Mouse (Mus musculus): Measurements from ENCODE around the gene Sox13. TPM values are rescaled to one million over a fixed set of nuclear protein-coding genes. Genes with fewer than 3 reads are reported as not detected.

Sox13 gene
- polyA plus RNA-seq, 1 experiment from 2014 or later = 5.8 TPM

- 5% methylated on average over 11 of the region's 12 CpGs for WGBS
- peak; percentile 71 for DNase-seq (ENCODE audit: low spot score)
- ATAC-seq (ENCODE audit: low FRiP score) = peak; percentile 79
Measured at GRCm38 (mm10) chr1:133434018-133434755, 10.0 kb upstream of the Sox13 start.

GRCm38 (mm10) chr1:133432566-133432965 is 8.4 kb upstream of the Sox13 start:
- DNase-seq (ENCODE audit: low spot score) = no peak
- 15% methylated on average over 2 of the region's 2 CpGs for WGBS
- no peak overlapping the region for H3K27ac ChIP-seq
- no peak for ATAC-seq (ENCODE audit: low FRiP score)
- no peaks in the 10 kb centered on the region; the same call in 1 of the 2 replicates for H3K9me3 ChIP-seq (ENCODE audit: control insufficient read depth, low read length)
- no peaks in the 10 kb centered on the region for H3K36me3 ChIP-seq (replicated peaks; ENCODE audit: control insufficient read depth, insufficient read depth)
- H3K4me2 ChIP-seq (replicated peaks) = no peak overlapping the region
- H3K27me3 ChIP-seq (ENCODE audit: control insufficient read depth, insufficient read depth, low read length) = no peaks in the 10 kb centered on the region
- H3K4me3 ChIP-seq (replicated peaks; ENCODE audit: low read length) = no peak overlapping the region
- no peak overlapping the region for H3K9ac ChIP-seq
- peaks cover 8% of the 10 kb centered on the region; the same call in 1 of the 2 replicates for H3K4me1 ChIP-seq (replicated peaks; ENCODE audit: control insufficient read depth, insufficient read depth, low read length)

More at GRCm38 (mm10) chr1:133434018-133434755, 10.0 kb upstream of the Sox13 start:
- Histone ChIP-seq H3K27ac (peak overlapping the region; percentile 44), H3K4me3 (replicated peaks; ENCODE audit: low read length) (no peak overlapping the region), H3K27me3 (ENCODE audit: control insufficient read depth, insufficient read depth, low read length) (no peaks in the 10 kb centered on the region), H3K4me2 (replicated peaks) (peak overlapping the region; percentile 37), H3K4me1 (replicated peaks; ENCODE audit: control insufficient read depth, insufficient read depth, low read length) (peaks cover 8% of the 10 kb centered on the region), H3K36me3 (replicated peaks; ENCODE audit: control insufficient read depth, insufficient read depth) (no peaks in the 10 kb centered on the region), H3K9me3 (ENCODE audit: control insufficient read depth, low read length) (no peaks in the 10 kb centered on the region; the same call in 1 of the 2 replicates), H3K9ac (0 out of 2 replicates have a peak overlapping the region, but pooled peaks have one; percentile 6)

DNA sequence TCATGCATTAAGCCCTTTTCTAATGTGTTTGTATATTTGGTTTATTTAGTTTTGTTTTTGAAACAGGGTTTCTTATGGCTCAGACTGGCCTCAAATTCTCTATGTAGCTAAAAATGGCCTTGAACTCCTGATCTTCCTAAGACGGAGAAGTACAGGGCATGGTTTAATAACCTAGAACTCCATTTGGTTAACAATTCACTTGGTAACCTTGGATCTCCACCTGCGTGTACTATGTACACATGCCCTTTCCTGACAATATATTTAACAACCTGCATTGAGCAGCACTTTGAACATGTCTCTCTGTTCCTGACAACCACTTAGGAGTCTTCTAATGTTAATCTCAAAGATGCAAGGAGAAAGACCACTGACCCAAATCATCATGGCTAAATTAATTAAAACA is 7.0 kb upstream of the Sox13 start:
- H3K9ac ChIP-seq = no peak overlapping the region
- 91% methylated on average over 2 of the region's 2 CpGs for WGBS
- H3K9me3 ChIP-seq (ENCODE audit: control insufficient read depth, low read length) = no peaks in the 10 kb centered on the region; the same call in 1 of the 2 replicates
- DNase-seq (ENCODE audit: low spot score) = no peak
- ATAC-seq (ENCODE audit: low FRiP score) = no peak
- no peak overlapping the region for H3K27ac ChIP-seq
- H3K36me3 ChIP-seq (replicated peaks; ENCODE audit: control insufficient read depth, insufficient read depth) = no peaks in the 10 kb centered on the region
- H3K4me2 ChIP-seq (replicated peaks) = no peak overlapping the region
- H3K27me3 ChIP-seq (ENCODE audit: control insufficient read depth, insufficient read depth, low read length) = no peaks in the 10 kb centered on the region
- H3K4me1 ChIP-seq (replicated peaks; ENCODE audit: control insufficient read depth, insufficient read depth, low read length) = peaks cover 8% of the 10 kb centered on the region; the same call in 1 of the 2 replicates
- no peak overlapping the region for H3K4me3 ChIP-seq (replicated peaks; ENCODE audit: low read length)

DNA sequence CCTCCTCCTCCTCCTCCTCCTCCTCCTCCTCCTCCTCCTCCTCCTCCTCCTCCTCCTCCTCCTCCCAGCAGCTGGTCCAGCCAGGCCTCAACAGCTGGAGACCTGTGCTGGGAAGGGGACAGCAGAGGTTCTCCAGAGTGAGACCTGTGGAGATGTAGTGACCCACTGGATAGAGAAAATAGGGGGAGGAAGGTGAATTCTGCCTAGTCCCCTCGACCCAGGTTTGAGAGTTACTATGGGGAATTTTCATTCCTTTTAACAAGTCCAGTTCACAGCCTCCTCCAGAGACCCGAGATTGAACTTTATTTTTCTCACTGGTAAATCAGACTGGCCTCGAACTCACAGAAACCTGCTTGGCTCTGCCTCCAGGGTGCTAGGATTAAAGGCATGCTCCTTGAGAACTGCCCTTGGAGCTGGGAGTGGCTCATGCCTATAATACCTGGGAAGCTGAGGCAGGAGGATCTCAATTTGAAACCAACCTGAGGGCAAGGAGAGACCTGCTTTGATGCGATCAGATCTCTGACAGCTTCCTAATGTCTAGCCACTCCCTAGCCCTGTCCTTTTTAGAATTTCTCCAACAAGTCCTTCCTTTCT is 467 bp upstream of the Sox13 start:
- WGBS = 61% methylated on average over 4 of the region's 4 CpGs
- ATAC-seq (ENCODE audit: low FRiP score) = peak; percentile 11; the same call in 1 of the 2 replicates
- no peaks in the 10 kb centered on the region; the same call in 1 of the 2 replicates for H3K9me3 ChIP-seq (ENCODE audit: control insufficient read depth, low read length)

GRCm38 (mm10) chr1:133423166-133423542 is 1.0 kb downstream of the Sox13 start:
- under 1% methylated on average over 30 of the region's 31 CpGs for WGBS
- peak overlapping the region; percentile 77 for H3K9ac ChIP-seq
- ATAC-seq (ENCODE audit: low FRiP score) (no peak; the same call in 1 of the 2 replicates), DNase-seq (ENCODE audit: low spot score) (no peak)
- peak overlapping the region; percentile 98 for H3K4me2 ChIP-seq (replicated peaks)
- H3K27me3 ChIP-seq (ENCODE audit: control insufficient read depth, insufficient read depth, low read length) = no peaks in the 10 kb centered on the region
- H3K4me1 ChIP-seq (replicated peaks; ENCODE audit: control insufficient read depth, insufficient read depth, low read length) = peaks cover 28% of the 10 kb centered on the region
- H3K36me3 ChIP-seq (replicated peaks; ENCODE audit: control insufficient read depth, insufficient read depth) = no peaks in the 10 kb centered on the region
- H3K4me3 ChIP-seq (replicated peaks; ENCODE audit: low read length) = peak overlapping the region; percentile 83
- no peaks in the 10 kb centered on the region for H3K9me3 ChIP-seq (ENCODE audit: control insufficient read depth, low read length)
- peak overlapping the region; percentile 85 for H3K27ac ChIP-seq

More for the DNA sequence above, 467 bp upstream of the Sox13 start:
- Histone ChIP-seq H3K9ac (no peak overlapping the region), H3K36me3 (replicated peaks; ENCODE audit: control insufficient read depth, insufficient read depth) (no peaks in the 10 kb centered on the region), H3K4me1 (replicated peaks; ENCODE audit: control insufficient read depth, insufficient read depth, low read length) (peaks cover 18% of the 10 kb centered on the region), H3K4me2 (replicated peaks) (peak overlapping the region; percentile 98), H3K27me3 (ENCODE audit: control insufficient read depth, insufficient read depth, low read length) (no peaks in the 10 kb centered on the region), H3K27ac (no peak overlapping the region), H3K4me3 (replicated peaks; ENCODE audit: low read length) (peak overlapping the region; percentile 83)
- DNase-seq (ENCODE audit: low spot score) = no peak

- ATAC-seq (ENCODE audit: low FRiP score) (peak; percentile 22; the same call in 1 of the 2 replicates), DNase-seq (ENCODE audit: low spot score) (peak; percentile 56)
- peaks cover 33% of the 10 kb centered on the region for H3K4me1 ChIP-seq (replicated peaks; ENCODE audit: control insufficient read depth, insufficient read depth, low read length)
- no peaks in the 10 kb centered on the region for H3K27me3 ChIP-seq (ENCODE audit: control insufficient read depth, insufficient read depth, low read length)
- WGBS = under 1% methylated on average over 29 of the region's 29 CpGs
- H3K4me2 ChIP-seq (replicated peaks) = peak overlapping the region; percentile 98
- H3K9me3 ChIP-seq (ENCODE audit: control insufficient read depth, low read length) = no peaks in the 10 kb centered on the region
- no peaks in the 10 kb centered on the region for H3K36me3 ChIP-seq (replicated peaks; ENCODE audit: control insufficient read depth, insufficient read depth)
- H3K4me3 ChIP-seq (replicated peaks; ENCODE audit: low read length) = peak overlapping the region; percentile 83
- peak overlapping the region; percentile 77 for H3K9ac ChIP-seq
- H3K27ac ChIP-seq = peak overlapping the region; percentile 85; the same call in 1 of the 2 replicates
Measured at GRCm38 (mm10) chr1:133422615-133423161, 1.5 kb downstream of the Sox13 start.

GRCm38 (mm10) chr1:133421975-133422570 is 2.1 kb downstream of the Sox13 start:
- Histone ChIP-seq H3K9me3 (ENCODE audit: control insufficient read depth, low read length) (no peaks in the 10 kb centered on the region), H3K4me2 (replicated peaks) (peak overlapping the region; percentile 98), H3K9ac (peak overlapping the region; percentile 77), H3K27ac (peak overlapping the region; percentile 51; the same call in 1 of the 2 replicates), H3K4me1 (replicated peaks; ENCODE audit: control insufficient read depth, insufficient read depth, low read length) (peaks cover 37% of the 10 kb centered on the region), H3K36me3 (replicated peaks; ENCODE audit: control insufficient read depth, insufficient read depth) (no peaks in the 10 kb centered on the region), H3K27me3 (ENCODE audit: control insufficient read depth, insufficient read depth, low read length) (no peaks in the 10 kb centered on the region), H3K4me3 (replicated peaks; ENCODE audit: low read length) (peak overlapping the region; percentile 83)
- no peak for DNase-seq (ENCODE audit: low spot score)
- WGBS = 25% methylated on average over 16 of the region's 16 CpGs
- no peak for ATAC-seq (ENCODE audit: low FRiP score)

- Histone ChIP-seq H3K36me3 (replicated peaks; ENCODE audit: control insufficient read depth, insufficient read depth) (no peaks in the 10 kb centered on the region), H3K9me3 (ENCODE audit: control insufficient read depth, low read length) (no peaks in the 10 kb centered on the region), H3K4me3 (replicated peaks; ENCODE audit: low read length) (no peak overlapping the region), H3K4me2 (replicated peaks) (peak overlapping the region; percentile 13; the same call in 1 of the 2 replicates), H3K4me1 (replicated peaks; ENCODE audit: control insufficient read depth, insufficient read depth, low read length) (peaks cover 37% of the 10 kb centered on the region), H3K27me3 (ENCODE audit: control insufficient read depth, insufficient read depth, low read length) (no peaks in the 10 kb centered on the region), H3K27ac (no peak overlapping the region), H3K9ac (no peak overlapping the region)
- no peak for ATAC-seq (ENCODE audit: low FRiP score)
- WGBS = 18% methylated on average over 2 of the region's 2 CpGs
- DNase-seq (ENCODE audit: low spot score) = no peak
Measured at GRCm38 (mm10) chr1:133421061-133421460, 3.1 kb downstream of the Sox13 start.

GRCm38 (mm10) chr1:133420491-133420890 is 3.7 kb downstream of the Sox13 start:
- Histone ChIP-seq H3K4me3 (replicated peaks; ENCODE audit: low read length) (no peak overlapping the region), H3K9me3 (ENCODE audit: control insufficient read depth, low read length) (no peaks in the 10 kb centered on the region), H3K4me2 (replicated peaks) (no peak overlapping the region), H3K36me3 (replicated peaks; ENCODE audit: control insufficient read depth, insufficient read depth) (no peaks in the 10 kb centered on the region), H3K27ac (no peak overlapping the region), H3K9ac (no peak overlapping the region), H3K27me3 (ENCODE audit: control insufficient read depth, insufficient read depth, low read length) (no peaks in the 10 kb centered on the region), H3K4me1 (replicated peaks; ENCODE audit: control insufficient read depth, insufficient read depth, low read length) (peaks cover 37% of the 10 kb centered on the region)
- ATAC-seq (ENCODE audit: low FRiP score) (no peak), DNase-seq (ENCODE audit: low spot score) (no peak)
- WGBS = 53% methylated on average over 3 of the region's 3 CpGs
